Mouse (Mus musculus): Measurements from ENCODE around the gene Gm10320.

GRCm38 (mm10) chr13:98504661-98505488 is 13.1 kb upstream of the Gm10320 start:
- TF ChIP-seq EP300 (optimal IDR thresholded peaks at IDR 0.05) (no peak), CTCF (IDR thresholded peaks at IDR 0.05; ENCODE audit: low read depth) (no peak)
